Mouse (Mus musculus) left cerebral cortex, postnatal 10 days (tissue): ENCODE data around the gene Ubl5. TPM values are rescaled to one million over a fixed set of nuclear protein-coding genes. Genes with fewer than 3 reads are reported as not detected.
A peak's percentile ranks its signal among the peaks of the same experiment; 100 is the strongest.
"Not testable (repeated sequence)": the region's sequence is repeated elsewhere in the genome, so short reads cannot be mapped to it uniquely, and the experiment has no call there.

ENCODE experiments used
- DNase-seq, 2 experiments: peaks; one replicate each; pipeline ENCODE4 v3.0.0; 2021 to 2022; ENCODE audit warnings: low spot score in 2 of 2, mixed read lengths in 1 of 2; ENCODE audit errors: extremely low spot score in 1 of 2
- intact Hi-C: fragments of 180-260 bp; cut with DNase I; formaldehyde crosslinking; loops from one replicate; pipeline ENCODE4 v1.15.1; 2025
- total RNA-seq, 2 experiments: library from RNA; stranded (reverse); gene quantifications; 2 replicates each; pipeline ENCODE4 v1.2.3; 2021

Ubl5 gene
- total RNA-seq = 100 to 1,000 TPM; 326 to 331 TPM

- intact Hi-C loops = loop anchor here (10.0 kb wide), 1 partner anchor 177 kb away; the partner anchor contains the start of gene Zfp26
- DNase-seq = peak; percentile 77 to 94
These were observed at the start of gene Ubl5 for GRCm38 (mm10) chr9:20642101-20642895. TSS of gene Ubl5 (plus strand) at chr9:20642878.

DNA sequence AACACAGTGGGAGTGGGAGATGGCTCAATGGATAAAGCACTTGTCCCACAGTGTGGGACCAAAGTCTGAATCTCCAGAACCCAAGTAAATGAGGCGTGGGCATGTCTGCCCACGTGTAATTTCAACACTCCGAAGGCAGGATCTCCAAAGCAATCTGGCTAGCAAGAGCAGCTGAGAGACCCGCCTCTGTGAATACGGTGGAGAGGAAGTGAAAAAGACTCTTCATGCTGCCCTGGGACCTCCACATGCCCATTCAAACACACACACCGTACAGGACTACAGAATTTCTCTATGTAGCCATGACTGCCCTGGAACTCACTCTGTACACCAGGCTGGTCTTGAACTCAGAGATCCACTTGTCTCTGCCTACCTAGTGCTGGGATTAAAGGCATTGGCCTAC is 41.4 kb upstream of the Ubl5 start:
- intact Hi-C loops = no loop called here
- DNase-seq = no peak

GRCm38 (mm10) chr9:20606269-20606668 is 36.4 kb upstream of the Ubl5 start:
- no peak for DNase-seq
- intact Hi-C loops = no loop called here

DNA sequence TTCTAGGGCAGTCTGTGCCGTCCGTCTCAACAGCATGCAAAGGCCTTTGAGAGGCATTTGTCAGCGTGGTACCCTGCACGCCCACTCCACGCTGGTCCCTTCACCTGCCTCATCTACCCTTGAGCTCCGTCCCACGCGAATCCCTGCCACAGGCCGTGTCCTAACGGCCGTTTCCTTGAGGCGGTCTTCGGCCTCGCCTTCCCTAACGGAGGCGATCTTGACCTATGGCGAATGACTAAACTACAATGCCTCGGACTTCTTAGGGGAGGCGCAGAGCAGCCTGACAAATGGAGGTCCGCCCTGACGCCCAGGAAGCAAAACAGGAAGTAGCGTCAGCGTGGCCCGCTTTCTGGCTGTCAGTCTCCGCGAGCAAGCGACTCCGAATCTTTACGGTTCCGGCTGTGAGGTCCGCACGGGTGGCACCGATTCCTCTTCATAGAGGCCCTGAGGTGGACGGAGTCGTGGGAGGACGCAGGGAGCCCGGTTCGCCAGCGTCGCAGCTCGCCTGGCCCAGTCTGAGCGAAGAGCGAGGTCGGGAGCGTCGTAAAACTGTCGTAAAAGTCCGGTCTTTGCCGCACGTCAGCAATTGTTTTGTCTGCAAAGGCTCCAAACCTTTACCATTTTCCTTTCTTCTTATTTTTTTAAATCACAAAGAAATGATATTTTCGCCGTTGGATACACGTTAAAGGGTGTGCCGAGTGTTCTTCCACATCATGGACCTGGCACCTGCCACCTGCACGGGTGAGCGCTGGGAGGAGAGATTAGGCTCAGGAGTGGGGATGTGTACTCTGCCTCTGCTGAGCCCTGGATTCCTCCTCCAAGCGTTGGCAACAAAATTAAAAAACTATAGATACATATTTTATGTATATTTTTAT is 35.3 kb upstream of the Ubl5 start:
- intact Hi-C loops = no loop called here
- peak; percentile 82 to 90 for DNase-seq

GRCm38 (mm10) chr9:20609831-20610464 is 32.7 kb upstream of the Ubl5 start:
- intact Hi-C loops = no loop called here
- DNase-seq = no peak

- intact Hi-C loops = no loop called here
- no peak for DNase-seq
These were observed 30.7 kb upstream of the Ubl5 start for GRCm38 (mm10) chr9:20611976-20612375.

DNA sequence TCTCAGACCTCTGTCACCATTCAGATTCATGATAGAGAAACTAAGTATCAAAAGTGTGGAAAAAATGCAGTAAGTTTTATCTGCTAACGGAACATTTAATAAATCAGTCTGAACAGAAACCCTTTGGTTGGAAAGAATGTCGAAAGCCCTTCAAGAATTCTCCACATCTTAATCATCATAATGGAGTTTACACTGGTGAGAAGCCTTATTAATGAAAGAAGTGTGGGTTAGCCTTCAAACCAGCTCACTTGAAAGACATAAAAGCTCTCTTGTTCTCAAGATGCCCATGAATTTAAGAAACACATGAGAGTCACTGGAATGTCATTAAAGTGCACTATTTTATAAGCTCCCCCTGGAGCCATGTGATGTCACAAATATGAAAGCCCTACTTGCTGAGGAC is 26.0 kb upstream of the Ubl5 start:
- intact Hi-C loops = no loop called here
- no peak for DNase-seq

DNA sequence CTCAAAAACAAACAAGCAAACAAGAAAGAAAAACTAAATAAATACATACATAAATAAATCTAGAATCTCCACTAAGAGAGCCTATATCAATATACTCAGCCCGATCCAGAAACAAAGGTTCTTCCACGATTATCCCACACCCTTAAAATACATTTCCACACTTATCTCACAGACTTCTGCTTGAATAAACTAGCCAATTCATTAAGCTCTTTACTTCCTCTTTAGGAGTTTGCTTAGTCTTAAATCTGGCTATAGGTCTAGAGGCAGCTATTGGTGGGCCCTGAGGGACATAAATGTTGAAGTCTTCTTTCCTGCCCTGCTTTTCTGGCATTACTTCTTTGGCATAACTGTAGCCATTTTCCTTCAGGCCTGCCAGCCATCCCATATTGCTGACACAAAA is 11.3 kb upstream of the Ubl5 start:
- intact Hi-C loops = no loop called here
- DNase-seq = no peak

DNA sequence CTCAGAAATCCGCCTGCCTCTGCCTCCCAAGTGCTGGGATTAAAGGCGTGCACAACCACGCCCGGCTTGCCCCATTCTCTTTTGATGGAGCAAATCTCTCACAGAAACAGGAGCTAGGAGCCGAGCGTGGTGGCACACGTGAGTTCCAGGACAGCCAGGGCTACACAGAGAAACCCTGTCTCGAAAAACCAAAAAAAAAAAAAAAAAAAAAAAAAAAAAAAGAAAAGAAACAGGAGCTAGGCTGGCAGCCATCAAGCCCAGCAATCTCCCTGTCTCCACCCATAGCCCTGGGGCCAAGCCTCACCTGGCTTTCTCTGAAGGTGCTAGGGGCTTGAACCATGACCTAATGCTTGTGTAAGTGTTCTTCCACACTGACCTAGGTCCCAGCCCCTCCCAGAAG is 7.0 kb upstream of the Ubl5 start:
- intact Hi-C loops, DNase-seq: not testable (repeated sequence)

DNA sequence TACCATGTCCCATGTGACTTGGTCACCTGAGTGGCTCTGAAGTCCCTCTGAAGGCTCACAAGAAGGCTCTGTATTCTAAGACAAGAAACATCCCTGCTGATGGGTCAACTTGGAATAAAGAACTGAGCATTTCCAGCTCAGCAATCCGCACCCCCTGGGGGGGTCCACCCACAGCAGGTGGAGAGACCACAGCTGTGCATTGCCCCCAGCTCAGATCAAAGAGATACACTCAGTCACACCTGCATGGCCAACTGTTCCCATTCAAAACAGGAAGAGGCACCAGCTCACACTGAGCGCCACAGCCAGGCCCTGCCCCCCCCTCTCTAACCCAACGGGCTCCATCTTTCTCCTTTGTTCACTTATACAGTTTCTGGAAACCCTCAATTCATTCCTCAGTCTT is 6.4 kb upstream of the Ubl5 start:
- intact Hi-C loops = no loop called here
- peak in 1 of 2 experiments; percentile 27 for DNase-seq

- DNase-seq = no peak
- intact Hi-C loops = no loop called here
These were observed 5.9 kb upstream of the Ubl5 start for GRCm38 (mm10) chr9:20636790-20637189.

DNA sequence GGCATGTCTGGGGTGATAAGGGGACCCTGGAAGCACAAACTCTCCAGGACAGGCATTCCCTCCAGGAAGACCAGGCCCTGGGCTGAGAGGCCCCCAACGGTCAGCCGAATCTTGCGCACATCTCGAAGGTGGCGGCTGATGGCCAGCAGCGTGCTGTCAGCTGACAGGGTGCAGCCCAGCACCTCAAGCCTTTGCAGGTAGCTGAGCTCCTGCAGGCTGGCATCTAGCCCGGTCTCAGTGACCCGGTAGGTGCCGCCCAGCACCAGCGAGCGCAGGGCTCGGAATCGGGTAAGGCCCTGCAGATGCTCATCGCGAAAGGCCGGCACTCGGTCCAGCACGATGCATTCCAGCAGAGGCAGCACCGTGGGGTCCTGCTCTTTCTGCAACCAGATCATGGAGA is 4.1 kb upstream of the Ubl5 start:
- DNase-seq = peak in 1 of 2 experiments; percentile 53

DNA sequence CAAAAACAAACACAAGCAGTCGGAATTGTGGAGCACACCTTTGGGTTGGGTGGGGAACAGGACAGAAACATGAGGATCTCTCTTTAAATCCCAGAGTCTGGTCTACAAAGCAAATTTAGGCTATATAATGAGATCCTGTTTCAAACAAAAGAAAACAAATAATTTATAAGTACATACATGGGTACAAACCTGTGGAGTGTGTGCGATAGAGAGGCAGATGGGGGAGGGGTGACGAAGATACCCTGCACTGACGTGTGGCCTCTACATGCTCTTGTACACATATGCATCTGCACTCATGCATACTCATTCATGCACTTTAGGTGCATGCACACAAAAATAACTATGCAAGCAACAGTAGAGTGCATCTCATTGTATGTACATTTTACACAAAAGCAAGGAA is 3.2 kb upstream of the Ubl5 start:
- intact Hi-C loops = no loop called here
- DNase-seq = no peak

More for the DNA sequence above, 4.1 kb upstream of the Ubl5 start:
- intact Hi-C loops = no loop called here

GRCm38 (mm10) chr9:20641501-20641900 is 1.2 kb upstream of the Ubl5 start:
- intact Hi-C loops = loop anchor here (10.0 kb wide), 1 partner anchor 177 kb away; the partner anchor contains the start of gene Zfp26
- DNase-seq = no peak

DNA sequence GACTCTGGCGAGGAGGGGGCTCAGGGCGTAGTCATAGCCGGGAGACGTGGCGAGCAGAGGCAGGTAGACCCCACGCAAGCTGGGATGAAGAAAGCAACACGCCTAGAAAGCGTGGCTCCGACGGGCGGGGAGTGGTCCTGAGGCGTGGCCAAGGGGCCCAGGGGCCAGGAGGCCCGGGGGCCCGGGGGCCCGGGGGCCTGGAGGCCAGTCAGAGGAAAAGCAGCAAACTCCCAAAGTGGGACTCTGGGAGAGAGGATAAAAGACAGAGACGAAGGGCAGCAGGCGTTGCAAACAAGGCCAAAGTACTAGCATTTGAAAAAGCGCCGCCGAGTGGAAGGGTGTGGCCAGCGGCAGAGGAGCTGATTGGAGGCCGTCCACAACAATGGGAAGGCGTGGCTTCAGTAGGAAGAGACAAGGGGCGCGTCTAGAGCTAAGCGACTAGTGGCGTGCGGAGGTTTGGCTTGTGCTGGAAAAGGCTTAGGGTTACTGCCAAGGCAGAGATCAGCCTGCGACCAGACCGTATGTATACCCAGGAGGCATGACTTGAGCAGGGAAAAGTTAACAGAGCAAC is 303 bp downstream of the Ubl5 start:
- intact Hi-C loops = loop anchor here (10.0 kb wide), 1 partner anchor 178 kb away; the partner anchor contains the start of gene Zfp26
- peak; percentile 69 to 93 for DNase-seq

- intact Hi-C loops = loop anchor here (10.0 kb wide), 1 partner anchor 179 kb away; the partner anchor contains the start of gene Zfp26
- DNase-seq = peak in 1 of 2 experiments; percentile 26
These were observed 1.1 kb downstream of the Ubl5 start for GRCm38 (mm10) chr9:20643781-20644180.

- intact Hi-C loops = loop anchor here (10.0 kb wide), 1 partner anchor 180 kb away; the partner anchor contains the start of gene Zfp26
- DNase-seq = peak; percentile 71 to 79
These were observed 1.8 kb downstream of the Ubl5 start, which contains the start of gene Fbxl12 for GRCm38 (mm10) chr9:20644360-20645081. TSS of gene Fbxl12 (minus strand) at chr9:20644767.

GRCm38 (mm10) chr9:20645121-20645520 is 2.4 kb downstream of the Ubl5 start:
- intact Hi-C loops = loop anchor here (10.0 kb wide), 1 partner anchor 180 kb away; the partner anchor contains the start of gene Zfp26
- DNase-seq = peak in 1 of 2 experiments; percentile 39
